Mouse (Mus musculus): ENCODE measurements around the gene Mbd4.
A peak's percentile ranks its signal among the peaks of the same experiment; 100 is the strongest.
"Not testable (repeated sequence)": the region's sequence is repeated elsewhere in the genome, so short reads cannot be mapped to it uniquely, and the experiment has no call there.

Gene Mbd4

DNA sequence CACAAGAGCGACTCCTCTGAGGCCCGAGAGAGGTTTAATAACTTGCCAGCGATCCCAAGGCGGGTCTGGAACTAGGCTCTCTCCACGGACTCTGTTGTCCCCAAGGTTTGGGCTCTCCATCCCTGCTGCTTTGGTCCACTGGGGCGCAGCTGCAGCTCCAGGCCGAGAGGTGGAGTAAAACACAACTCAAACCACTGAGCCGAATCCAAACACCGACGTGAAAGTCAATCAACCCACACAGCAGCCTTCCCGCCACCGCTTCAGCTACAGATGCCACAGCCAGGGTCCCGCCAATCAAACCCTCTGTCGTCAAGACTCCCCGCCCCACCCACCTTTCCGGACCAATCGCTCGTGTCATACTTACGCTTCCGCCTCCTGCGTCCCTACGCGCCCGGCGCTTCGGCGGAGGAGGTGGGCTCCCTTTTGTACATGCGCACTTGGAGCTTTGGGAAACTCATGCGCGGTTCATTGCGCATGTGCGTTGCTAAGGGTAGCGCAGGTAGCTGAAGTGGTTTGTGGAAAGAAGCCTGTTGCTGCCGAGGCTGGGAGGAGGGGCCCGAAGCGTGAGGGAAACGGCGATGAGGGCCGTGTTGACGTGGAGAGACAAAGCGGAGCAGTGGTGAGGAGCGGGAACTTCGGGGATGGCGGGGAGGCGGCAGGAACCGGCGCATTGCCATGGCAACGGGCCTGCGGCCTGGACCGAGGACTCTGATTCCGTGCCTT, at the start of gene Mbd4, which contains the start of gene Ift122:
Gene Mbd4 (minus strand): TSS at position 281 of the 723 bp plus-strand sequence.
Gene Ift122 (plus strand): TSS at position 380 of the 723 bp plus-strand sequence.
- DNase-seq, result peak; percentile 99

DNA sequence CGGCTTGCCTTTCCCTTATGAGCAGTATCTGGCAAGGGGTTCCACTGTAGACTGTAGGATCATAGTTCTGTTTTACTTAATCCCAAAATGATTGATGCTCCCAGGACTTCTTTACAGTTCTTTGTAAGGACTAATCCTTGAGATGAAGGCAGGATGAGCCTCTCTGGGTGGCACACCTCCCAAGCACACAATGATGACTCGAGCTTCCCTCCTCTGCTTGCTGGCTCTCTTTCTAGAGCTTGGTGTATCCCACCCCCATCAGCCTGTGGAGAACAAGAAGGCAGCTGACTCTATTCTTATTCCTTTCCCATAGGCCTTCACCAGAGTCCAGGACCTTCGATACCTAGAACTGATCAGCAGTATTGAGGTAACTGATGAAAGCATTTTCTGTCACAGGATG, 49.4 kb upstream of the Mbd4 start:
- no peak for DNase-seq

DNA sequence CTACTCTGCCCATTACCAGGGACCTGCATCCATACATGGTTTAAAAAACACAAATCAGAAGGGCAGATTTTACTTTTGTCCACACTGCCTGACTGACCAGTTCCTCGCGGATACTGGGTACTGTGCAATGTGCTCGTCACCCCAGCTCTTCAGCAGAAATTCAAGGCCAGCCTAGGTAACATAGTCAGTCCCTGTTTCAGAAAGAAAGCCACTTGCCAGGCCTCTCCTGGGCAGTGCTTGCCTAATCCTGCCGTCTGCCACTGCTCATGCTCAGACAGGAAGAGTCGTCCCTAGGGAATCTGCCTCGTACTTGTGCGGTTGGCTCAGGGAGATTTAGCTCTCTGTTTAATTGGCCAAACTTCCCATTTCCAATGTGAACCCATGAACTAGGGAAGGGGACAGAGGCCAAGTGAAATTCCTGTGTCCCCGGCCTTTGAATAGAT, 48.3 kb upstream of the Mbd4 start:
- DNase-seq, result peak; percentile 68

DNA sequence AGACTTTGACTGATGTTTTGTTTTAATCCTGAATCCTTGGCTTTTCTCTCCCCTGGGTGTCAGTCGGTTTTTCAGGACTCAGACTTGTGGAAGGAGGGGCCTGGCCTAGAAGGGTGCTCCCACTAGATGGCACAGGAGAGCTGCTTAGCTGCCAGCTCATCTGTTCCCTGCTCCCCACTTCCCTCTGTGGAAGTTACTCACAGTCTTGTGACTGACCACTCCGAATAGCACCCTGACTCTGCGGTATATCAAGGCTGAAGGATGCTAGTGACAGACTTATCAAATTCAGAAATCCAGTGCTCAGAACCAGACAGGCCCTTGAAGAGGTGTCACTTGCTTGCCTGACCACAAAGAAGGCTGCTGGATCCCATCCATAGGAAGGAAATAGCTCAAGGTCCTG, 47.9 kb upstream of the Mbd4 start:
- peak; percentile 92 for DNase-seq

GRCm38 (mm10) chr6:115897926-115898520, 44.9 kb upstream of the Mbd4 start:
- no peak for DNase-seq

DNA sequence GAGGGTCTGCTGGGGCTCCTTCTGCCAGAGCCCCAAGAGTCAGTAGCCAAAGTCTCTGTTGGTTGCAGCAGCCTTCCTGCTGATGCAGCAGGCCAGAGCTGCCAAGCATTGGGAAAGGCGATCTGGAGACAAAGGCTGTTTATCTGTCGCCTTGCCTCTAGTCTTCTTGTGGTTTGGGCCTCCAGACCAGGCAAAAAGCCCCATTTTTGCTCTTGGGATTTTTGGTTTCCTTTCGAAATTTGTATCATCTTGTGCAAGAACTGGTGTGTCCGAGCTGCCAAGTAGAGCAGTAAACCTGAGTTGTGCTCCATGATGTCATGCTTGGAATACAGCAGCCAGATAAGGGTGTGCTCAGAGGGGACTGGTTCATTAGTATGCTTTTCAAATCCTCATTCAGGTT, 43.9 kb upstream of the Mbd4 start:
- peak; percentile 56 for DNase-seq

DNA sequence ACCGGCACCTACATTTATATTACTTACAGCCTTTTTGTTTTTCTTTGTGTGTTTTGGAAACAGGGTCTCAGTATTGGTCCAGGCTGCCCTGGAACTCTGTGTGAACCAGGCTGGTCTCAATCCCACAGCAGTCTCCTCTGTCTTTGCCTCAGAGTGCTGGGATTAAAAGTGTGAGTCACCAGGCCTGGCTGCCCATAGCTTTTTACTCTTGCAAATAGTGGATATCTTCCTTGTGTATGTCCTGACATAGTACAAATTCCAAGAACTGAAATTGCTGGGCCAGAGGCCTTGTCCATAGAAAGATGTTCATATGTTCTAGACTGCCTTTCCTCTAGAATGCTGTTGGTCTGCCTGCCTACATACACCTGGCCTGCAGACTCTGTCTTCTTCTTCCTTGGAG, 43.2 kb upstream of the Mbd4 start:
- DNase-seq, result no peak

DNA sequence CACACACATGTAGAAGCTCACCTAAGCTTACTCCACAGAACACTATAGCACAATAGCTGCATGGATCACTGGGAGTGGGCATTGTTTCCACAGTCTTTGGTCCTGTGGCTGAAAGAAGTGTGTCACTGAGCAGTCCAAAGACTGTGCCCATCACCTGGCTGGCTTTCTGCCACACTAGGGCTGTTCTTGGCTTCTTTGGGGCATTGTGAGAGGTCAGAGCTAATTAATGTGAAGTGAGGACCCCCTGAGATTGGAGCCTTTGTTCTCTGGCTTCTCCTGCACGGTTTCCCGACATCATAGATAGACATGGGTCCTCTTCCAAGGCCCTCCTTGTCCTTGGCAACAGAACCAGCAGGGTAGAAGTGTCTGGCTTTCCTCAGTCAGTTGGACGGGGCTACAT, 39.2 kb upstream of the Mbd4 start:
- no peak for DNase-seq

DNA sequence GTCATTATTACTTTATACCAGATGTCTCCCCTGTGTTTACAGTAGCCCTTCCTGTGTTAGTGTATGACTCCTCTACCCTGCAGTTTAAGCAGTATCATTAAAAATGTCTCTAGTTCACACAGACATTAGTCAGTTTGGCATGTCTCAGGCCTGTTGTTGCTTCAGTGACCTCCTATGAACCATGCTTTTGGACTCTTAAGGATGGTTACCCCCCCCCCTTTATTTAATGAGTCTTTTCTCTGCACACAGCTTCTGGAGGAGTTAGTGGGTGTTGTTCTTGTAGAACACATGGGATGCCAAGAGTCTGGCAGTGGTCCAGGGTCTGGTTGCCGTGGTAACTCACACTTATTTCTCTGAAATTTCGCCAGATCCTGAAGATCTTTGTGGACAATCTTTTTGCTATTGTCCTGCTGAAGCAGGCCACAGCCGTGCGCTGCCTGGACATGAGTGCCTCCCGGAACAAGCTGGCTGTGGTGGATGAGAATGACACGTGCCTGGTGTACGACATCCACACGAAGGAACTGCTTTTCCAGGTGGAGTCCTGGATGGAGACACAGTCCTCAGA, 38.4 kb upstream of the Mbd4 start:
- peak; percentile 51 for DNase-seq

- DNase-seq, result no peak
Observed at GRCm38 (mm10) chr6:115891061-115891460, 37.9 kb upstream of the Mbd4 start.

DNA sequence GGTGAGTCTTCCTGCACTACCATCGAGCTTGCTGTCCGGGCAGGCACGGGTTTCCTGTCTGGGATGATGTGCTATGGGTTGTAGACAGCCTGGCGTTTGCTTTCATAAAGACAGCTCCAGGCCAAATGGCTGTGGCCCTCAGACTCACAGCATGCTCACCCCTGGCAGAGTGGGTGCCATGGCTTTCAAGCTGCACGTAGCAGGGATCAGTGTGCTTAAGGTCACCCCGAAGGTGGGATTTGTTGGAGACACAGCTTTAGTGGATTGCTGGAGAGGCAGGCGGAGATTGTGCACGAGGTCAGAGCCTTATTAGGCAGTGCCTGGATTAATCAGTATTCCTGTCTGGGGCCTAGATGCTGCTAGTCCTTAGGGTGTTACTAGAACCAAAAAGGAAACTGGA, 37.4 kb upstream of the Mbd4 start:
- no peak for DNase-seq

- peak; percentile 34 for DNase-seq
Observed at GRCm38 (mm10) chr6:115888296-115888695, 35.1 kb upstream of the Mbd4 start.

DNA sequence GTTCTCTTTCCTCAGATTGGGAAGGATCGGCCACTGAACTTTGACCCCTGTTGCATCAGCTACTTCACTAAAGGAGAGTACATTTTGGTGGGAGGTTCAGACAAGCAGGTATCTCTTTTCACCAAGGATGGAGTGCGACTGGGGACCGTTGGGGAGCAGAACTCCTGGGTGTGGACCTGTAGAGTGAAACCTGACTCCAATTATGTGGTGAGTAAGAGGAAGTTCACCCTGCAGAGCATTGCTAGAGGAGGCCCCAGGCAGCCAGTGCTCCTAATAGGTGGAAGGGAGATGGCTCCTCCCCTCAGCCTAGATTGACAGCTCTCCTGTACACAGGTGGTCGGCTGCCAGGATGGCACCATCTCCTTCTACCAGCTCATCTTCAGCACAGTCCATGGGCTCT, 33.7 kb upstream of the Mbd4 start:
- DNase-seq, result peak; percentile 31

DNA sequence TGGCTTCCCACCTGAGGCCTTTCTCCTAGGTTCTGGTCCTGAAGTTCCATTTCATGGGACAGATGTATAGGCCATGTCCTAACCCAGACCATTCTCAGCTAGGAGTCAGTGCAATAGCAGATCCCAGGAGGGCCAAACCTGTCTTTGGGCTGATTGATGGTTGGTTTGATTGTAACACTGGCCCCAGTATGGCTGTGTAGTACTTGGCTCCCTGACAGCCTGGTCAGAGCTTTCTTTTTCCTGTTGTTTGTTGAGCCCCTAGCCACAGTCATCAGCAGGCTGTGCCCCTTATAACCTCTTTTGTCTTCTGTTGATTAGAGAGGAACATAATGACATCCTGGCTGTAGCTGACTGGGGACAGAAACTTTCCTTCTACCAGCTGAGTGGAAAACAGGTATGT, 30.8 kb upstream of the Mbd4 start:
- peak; percentile 24 for DNase-seq

DNA sequence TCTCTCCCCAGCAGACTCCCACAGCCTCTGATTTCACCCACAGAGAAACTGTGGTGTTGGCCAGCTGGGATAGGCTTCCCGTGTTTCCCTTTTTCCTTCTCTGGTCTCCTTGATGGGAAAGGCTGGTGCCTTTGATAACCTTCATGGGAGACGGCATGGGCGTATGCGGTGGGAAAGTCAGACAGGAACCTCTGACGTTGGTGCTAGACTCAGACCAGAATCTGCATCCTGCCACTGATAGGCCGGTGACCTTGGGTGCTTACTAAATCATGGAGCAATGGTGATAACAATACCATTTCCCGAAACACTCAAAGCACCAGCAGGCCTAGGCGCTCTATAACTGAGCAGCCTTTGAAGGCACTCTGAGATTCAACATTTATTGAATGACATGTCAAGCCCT, 27.6 kb upstream of the Mbd4 start:
- peak; percentile 71 for DNase-seq

DNA sequence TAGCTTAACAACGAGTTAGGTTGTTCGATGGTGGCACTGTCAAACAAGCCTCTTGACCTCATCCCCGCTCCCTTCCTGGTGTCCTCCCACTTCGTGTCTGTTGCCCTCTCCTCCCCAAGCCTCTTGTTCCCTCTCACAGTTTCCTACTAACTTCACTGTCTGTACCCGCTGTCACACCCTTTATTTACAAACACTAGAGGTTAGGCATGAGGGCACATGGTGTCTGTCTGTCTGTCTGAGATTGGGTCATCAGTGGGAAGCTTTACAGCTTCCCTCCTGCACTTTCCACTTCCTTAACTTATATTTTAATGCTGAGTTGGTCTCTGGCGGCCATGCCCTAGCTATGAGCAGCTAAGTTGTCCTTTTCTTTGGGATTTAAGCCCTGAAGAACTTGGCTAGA, 26.6 kb upstream of the Mbd4 start:
- DNase-seq, result peak; percentile 35

DNA sequence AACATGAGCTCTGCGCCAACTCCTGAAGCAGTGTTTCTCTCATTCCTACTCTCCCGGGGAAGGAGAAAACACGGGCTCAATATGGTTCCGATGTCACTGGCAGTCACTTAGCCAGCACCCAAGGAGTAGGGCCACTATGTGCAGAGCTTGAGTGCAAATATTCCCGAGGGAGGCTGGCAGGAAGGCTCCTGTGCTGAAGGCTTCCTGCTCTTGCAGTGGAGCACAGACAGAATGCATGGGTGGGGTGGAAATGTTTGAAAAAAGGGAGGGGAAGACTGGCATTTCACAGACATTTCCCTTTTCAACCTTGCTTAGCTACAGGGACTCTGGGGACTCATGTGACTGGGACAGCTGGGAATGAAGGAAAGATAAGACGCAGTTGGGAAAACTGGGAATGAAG, 25.5 kb upstream of the Mbd4 start:
- no peak for DNase-seq

- no peak for DNase-seq
Observed at GRCm38 (mm10) chr6:115877239-115877638, 24.1 kb upstream of the Mbd4 start.

- DNase-seq, result not testable (repeated sequence)
Observed at GRCm38 (mm10) chr6:115871318-115871717, 18.1 kb upstream of the Mbd4 start.

GRCm38 (mm10) chr6:115867157-115867556, 14.0 kb upstream of the Mbd4 start:
- not testable (repeated sequence) for DNase-seq

DNA sequence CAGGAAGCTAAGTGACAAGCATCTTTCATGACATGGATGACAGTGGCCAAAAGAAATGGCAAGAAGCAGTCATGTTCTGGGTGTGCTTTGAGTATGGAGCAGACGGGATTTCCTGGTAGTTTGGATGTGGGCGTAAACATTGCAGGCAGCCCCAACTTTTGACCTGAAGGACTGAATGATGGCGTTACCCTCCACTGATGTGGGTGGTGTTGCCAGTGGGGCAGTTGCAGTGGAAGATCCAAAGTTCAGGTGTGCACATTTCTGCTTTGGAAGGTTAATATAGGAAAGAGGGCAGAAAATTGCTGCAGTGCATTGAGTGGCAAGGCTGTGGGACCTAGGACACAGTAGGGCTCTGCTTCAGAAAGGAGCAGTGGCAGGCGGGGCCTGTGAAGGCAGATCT, 12.1 kb upstream of the Mbd4 start:
- no peak for DNase-seq

GRCm38 (mm10) chr6:115863340-115863841, 10.2 kb upstream of the Mbd4 start:
- DNase-seq, result no peak

GRCm38 (mm10) chr6:115860027-115860556, 6.9 kb upstream of the Mbd4 start:
- DNase-seq, result no peak

GRCm38 (mm10) chr6:115859258-115859657, 6.1 kb upstream of the Mbd4 start:
- DNase-seq, result no peak

Data from lung, postnatal 36 days (tissue).